Comparison of ENCODE assay signal across 9 mouse cellular contexts in the genomic region with DNA sequence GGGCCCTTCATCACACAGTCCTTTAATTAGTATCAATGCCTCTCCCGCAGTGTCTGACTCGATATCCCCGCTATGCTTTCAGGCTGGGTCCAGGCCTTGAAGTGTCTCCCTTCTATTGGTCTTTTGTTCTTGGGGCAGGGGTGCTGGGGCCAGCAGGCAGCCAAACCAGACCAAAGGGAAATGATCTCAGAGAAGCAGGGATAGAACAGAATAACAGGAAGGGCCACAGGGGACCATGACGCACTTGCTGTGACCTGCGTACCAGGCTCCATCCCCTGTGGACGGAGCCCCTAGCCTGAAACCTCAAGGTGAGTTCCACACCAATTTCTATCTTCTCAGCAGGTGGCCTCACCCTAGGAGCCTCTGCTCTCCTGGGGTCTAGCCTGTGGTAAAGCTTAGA. TPM values are rescaled to one million over a fixed set of nuclear protein-coding genes. Genes with fewer than 3 reads are reported as not detected.
A peak's percentile ranks its signal among the peaks of the same experiment; 100 is the strongest.
DNase-seq lines count a peak whose midpoint lies in the region; ATAC-seq and TF ChIP-seq lines count a peak whose summit lies in the region.
"Had no signal": no experiment of that assay in that cellular context is flagged by ENCODE, and none has a peak within 500 bp of the region (broad histone marks: within the 10 kb centered on the region; RNA-seq: fewer than 3 reads in every experiment).

No protein-coding gene starts in this region.

- no peak for ATAC-seq in kidney, embryonic 14.5 days (ENCODE audit: low FRiP score, low TSS enrichment)
- ATAC-seq in stomach, postnatal 0 days (ENCODE audit: low FRiP score, low TSS enrichment) = no peak
- no peak for ATAC-seq in megakaryocyte, adult 5-6 weeks (ENCODE audit: poor library complexity, severe bottlenecking)

- peaks cover 71% of the 10 kb centered on the region for H3K36me3 ChIP-seq in kidney, embryonic 14.5 days (ENCODE audit: control insufficient read depth, insufficient read depth, low read length)
- peaks cover 64% of the 10 kb centered on the region for H3K36me3 ChIP-seq in spleen, adult 2 months (ENCODE audit: control insufficient read depth, insufficient read depth, low read length)
- peaks cover 30% of the 10 kb centered on the region for H3K36me3 ChIP-seq in stomach, postnatal 0 days (ENCODE audit: control insufficient read depth, insufficient read depth, low read length)

- TF ChIP-seq CTCF in cerebellum, adult 2 months (IDR thresholded peaks at IDR 0.05; ENCODE audit: borderline replicate concordance, insufficient read depth, low read depth, low read length) = no peak
- no peak for TF ChIP-seq CTCF in spleen, adult 2 months (IDR thresholded peaks at IDR 0.05; ENCODE audit: extremely low read depth, insufficient read depth, insufficient read length, insufficient replicate concordance)
- TF ChIP-seq CTCF in stomach, postnatal 0 days (IDR thresholded peaks at IDR 0.05; ENCODE audit: low read depth) = no peak

- H3K4me1 ChIP-seq in cerebellum, adult 2 months (ENCODE audit: control insufficient read depth, insufficient read depth, low read length) = peaks cover 32% of the 10 kb centered on the region
- peaks cover 6% of the 10 kb centered on the region for H3K4me1 ChIP-seq in kidney, embryonic 14.5 days (ENCODE audit: control insufficient read depth, insufficient read depth, low read length)
- H3K4me1 ChIP-seq in spleen, adult 2 months (ENCODE audit: control insufficient read depth, insufficient read depth, insufficient read length) = no peaks in the 10 kb centered on the region
- no peaks in the 10 kb centered on the region; the same call in 1 of the 2 replicates for H3K4me1 ChIP-seq in stomach, postnatal 0 days (replicated peaks; ENCODE audit: control insufficient read depth, insufficient read depth)

- no peak for TF ChIP-seq POLR2A in cerebellum, adult 2 months (IDR thresholded peaks at IDR 0.05; ENCODE audit: borderline replicate concordance, insufficient read depth, low read length)
- TF ChIP-seq POLR2A in spleen, adult 2 months (IDR thresholded peaks at IDR 0.05; ENCODE audit: low read depth, low read length) = no peak

- H3K9me3 ChIP-seq in kidney, embryonic 14.5 days (ENCODE audit: control insufficient read depth, low read length) = no peaks in the 10 kb centered on the region
- H3K9me3 ChIP-seq in stomach, postnatal 0 days (ENCODE audit: control insufficient read depth, low read length) = no peaks in the 10 kb centered on the region

- H3K27me3 ChIP-seq in cerebellum, adult 2 months (ENCODE audit: control insufficient read depth, insufficient read depth, low read length) = no peaks in the 10 kb centered on the region
- no peaks in the 10 kb centered on the region for H3K27me3 ChIP-seq in kidney, embryonic 14.5 days (ENCODE audit: control insufficient read depth, insufficient read depth, low read length)
- H3K27me3 ChIP-seq in spleen, adult 2 months (ENCODE audit: control insufficient read depth, insufficient read depth, low read length) = no peaks in the 10 kb centered on the region
- H3K27me3 ChIP-seq in stomach, postnatal 0 days (ENCODE audit: control insufficient read depth, insufficient read depth, low read length) = no peaks in the 10 kb centered on the region

- no peak for DNase-seq in cerebellum, adult 2 months
- DNase-seq in cerebellum, adult 9-10 months = no peak
- DNase-seq in kidney, postnatal 25 days = no peak
- DNase-seq in spleen, adult 2 months (ENCODE audit: low read depth in 1 of 2, low spot score in 2 of 2) = no peak
- DNase-seq in spleen, postnatal 36 days (ENCODE audit: low spot score in 2 of 2) = no peak
- DNase-seq in stomach, postnatal 0 days (ENCODE audit: low spot score) = no peak
- DNase-seq: gastrocnemius, postnatal 14 days had no signal

- H3K27ac ChIP-seq in cerebellum, adult 2 months (ENCODE audit: insufficient read depth, low read length) = peak overlapping the region; percentile 59; the same call in 1 of the 2 replicates
- H3K27ac ChIP-seq in kidney, embryonic 14.5 days (ENCODE audit: low read depth, low read length) = peak overlapping the region; percentile 68; the same call in 1 of the 2 replicates
- 0 out of 2 replicates have a peak overlapping the region, but pooled peaks have one; percentile 2 for H3K27ac ChIP-seq in spleen, adult 2 months (ENCODE audit: insufficient read depth, low read length)
- peak overlapping the region; percentile 49; the same call in 1 of the 2 replicates for H3K27ac ChIP-seq in stomach, postnatal 0 days (replicated peaks)

- no peak overlapping the region for H3K4me3 ChIP-seq in cerebellum, adult 2 months (replicated peaks; ENCODE audit: insufficient read depth, low read depth, low read length)
- no peak overlapping the region for H3K4me3 ChIP-seq in kidney, embryonic 14.5 days (ENCODE audit: low read length)
- H3K4me3 ChIP-seq in spleen, adult 2 months (ENCODE audit: extremely low read depth, insufficient read depth, insufficient read length) = no peak overlapping the region
- H3K4me3 ChIP-seq in stomach, postnatal 0 days (ENCODE audit: low read depth, low read length) = no peak overlapping the region

- 91% methylated on average over 6 of the region's 6 CpGs for WGBS in cerebellum, adult 2 months
- 86% methylated on average over 6 of the region's 6 CpGs for WGBS in kidney, embryonic 14.5 days
- WGBS in spleen, adult 2 months = 96% methylated on average over 6 of the region's 6 CpGs
- WGBS in stomach, postnatal 0 days = 86% methylated on average over 6 of the region's 6 CpGs

- TF ChIP-seq EP300 in stomach, postnatal 0 days (optimal IDR thresholded peaks at IDR 0.05) = no peak

- H3K4me2 ChIP-seq in kidney, embryonic 14.5 days (replicated peaks; ENCODE audit: low read depth, low read length) = no peak overlapping the region
- H3K4me2 ChIP-seq in stomach, postnatal 0 days (replicated peaks; ENCODE audit: low read depth) = no peak overlapping the region

- no peak overlapping the region for H3K9ac ChIP-seq in kidney, embryonic 14.5 days (ENCODE audit: low read depth, low read length)
- no peak overlapping the region for H3K9ac ChIP-seq in stomach, postnatal 0 days (ENCODE audit: low read length)

RNA-seq across cellular contexts. Expression of a gene that starts 9.1 kb away (rescaled TPM):
- polyA plus RNA-seq in cerebellum, adult 2 months (2012; rRNA removed) = 3.9 and 6.4 TPM in 2 replicates
- polyA plus RNA-seq in kidney, embryonic 14.5 days (2014; fragmentation: Nextera tagmentation; extraction: Ambion mirVana) = 6.4 and 9.5 TPM in 2 replicates
- 3.3 TPM in 2 replicates for polyA plus RNA-seq in spleen, adult 2 months (2012; rRNA removed)
- 16.3 and 19.1 TPM in 2 replicates for polyA plus RNA-seq in stomach, postnatal 0 days (2015; fragmentation: Nextera tagmentation; extraction: Ambion mirVana)
- not detected in 2 replicates for total RNA-seq in megakaryocyte, adult 5-6 weeks (2015)
- total RNA-seq in megakaryocyte, adult 5-6 weeks (2017) = 0.08 TPM in 1 of 2 replicates, not detected in the other

RNA-seq across cellular contexts. Expression of a gene that starts 17.1 kb away (rescaled TPM):
- 273 and 301 TPM in 2 replicates for polyA plus RNA-seq in cerebellum, adult 2 months (2012; rRNA removed)
- 386 and 445 TPM in 2 replicates for polyA plus RNA-seq in kidney, embryonic 14.5 days (2014; fragmentation: Nextera tagmentation; extraction: Ambion mirVana)
- 752 and 1,030 TPM in 2 replicates for polyA plus RNA-seq in spleen, adult 2 months (2012; rRNA removed)
- polyA plus RNA-seq in stomach, postnatal 0 days (2015; fragmentation: Nextera tagmentation; extraction: Ambion mirVana) = 189 and 195 TPM in 2 replicates
- 749 and 768 TPM in 2 replicates for total RNA-seq in megakaryocyte, adult 5-6 weeks (2015)
- 859 and 871 TPM in 2 replicates for total RNA-seq in megakaryocyte, adult 5-6 weeks (2017)

RNA-seq across cellular contexts. Expression of a gene that starts 30.7 kb away (rescaled TPM):
- polyA plus RNA-seq in cerebellum, adult 2 months (2012; rRNA removed) = 20.2 and 23.4 TPM in 2 replicates
- 59.1 and 61.4 TPM in 2 replicates for polyA plus RNA-seq in kidney, embryonic 14.5 days (2014; fragmentation: Nextera tagmentation; extraction: Ambion mirVana)
- 71.2 and 78.3 TPM in 2 replicates for polyA plus RNA-seq in spleen, adult 2 months (2012; rRNA removed)
- 35.5 and 42.7 TPM in 2 replicates for polyA plus RNA-seq in stomach, postnatal 0 days (2015; fragmentation: Nextera tagmentation; extraction: Ambion mirVana)
- 6.8 and 11.1 TPM in 2 replicates for total RNA-seq in megakaryocyte, adult 5-6 weeks (2015)
- 8.7 and 9.9 TPM in 2 replicates for total RNA-seq in megakaryocyte, adult 5-6 weeks (2017)

RNA-seq across cellular contexts. Expression of a gene that starts 37.5 kb away (rescaled TPM):
- polyA plus RNA-seq in cerebellum, adult 2 months (2012; rRNA removed) = 1.1 TPM in 2 replicates
- polyA plus RNA-seq in kidney, embryonic 14.5 days (2014; fragmentation: Nextera tagmentation; extraction: Ambion mirVana) = 0.84 and 1.5 TPM in 2 replicates
- polyA plus RNA-seq in spleen, adult 2 months (2012; rRNA removed) = 0.54 and 1.00 TPM in 2 replicates
- 1.3 and 1.4 TPM in 2 replicates for polyA plus RNA-seq in stomach, postnatal 0 days (2015; fragmentation: Nextera tagmentation; extraction: Ambion mirVana)
- total RNA-seq in megakaryocyte, adult 5-6 weeks (2015) = 1.5 and 1.9 TPM in 2 replicates
- 0.18 and 0.57 TPM in 2 replicates for total RNA-seq in megakaryocyte, adult 5-6 weeks (2017)

RNA-seq across cellular contexts. Expression of a gene that starts 39.4 kb away (rescaled TPM):
- 19.5 and 21.6 TPM in 2 replicates for polyA plus RNA-seq in cerebellum, adult 2 months (2012; rRNA removed)
- polyA plus RNA-seq in kidney, embryonic 14.5 days (2014; fragmentation: Nextera tagmentation; extraction: Ambion mirVana) = 16.0 and 18.4 TPM in 2 replicates
- 34.1 and 36.8 TPM in 2 replicates for polyA plus RNA-seq in spleen, adult 2 months (2012; rRNA removed)
- 13.3 and 14.7 TPM in 2 replicates for polyA plus RNA-seq in stomach, postnatal 0 days (2015; fragmentation: Nextera tagmentation; extraction: Ambion mirVana)
- 7.2 and 15.3 TPM in 2 replicates for total RNA-seq in megakaryocyte, adult 5-6 weeks (2015)
- total RNA-seq in megakaryocyte, adult 5-6 weeks (2017) = 6.9 and 10.1 TPM in 2 replicates

Comparison
In these comparisons a context has a peak if more than half of its experiments do, and no peak if none do; other contexts are left out.
1. H3K27ac ChIP-seq: peak in every context shown above with its lines; median percentile 68 in kidney, embryonic 14.5 days; 59 in cerebellum, adult 2 months; 49 in stomach, postnatal 0 days; 2 in spleen, adult 2 months.